Mouse (Mus musculus) layer of hippocampus, postnatal 25 days (tissue): ENCODE data around the gene Adap1. TPM values are rescaled to one million over a fixed set of nuclear protein-coding genes. Genes with fewer than 3 reads are reported as not detected.

Source experiments
- DNase-seq, 2 experiments: peaks; one replicate each; pipeline ENCODE4 v3.0.0; 2022; ENCODE audit warnings: mixed read lengths in 2 of 2, low spot score in 1 of 2; ENCODE audit errors: extremely low spot score in 1 of 2
- total RNA-seq, 2 experiments: library from RNA; stranded (reverse); gene quantifications; 2 replicates each; pipeline ENCODE4 v1.2.3; 2021

Gene Adap1
- total RNA-seq, result 100 to 1,000 TPM; 207 to 215 TPM

DNA sequence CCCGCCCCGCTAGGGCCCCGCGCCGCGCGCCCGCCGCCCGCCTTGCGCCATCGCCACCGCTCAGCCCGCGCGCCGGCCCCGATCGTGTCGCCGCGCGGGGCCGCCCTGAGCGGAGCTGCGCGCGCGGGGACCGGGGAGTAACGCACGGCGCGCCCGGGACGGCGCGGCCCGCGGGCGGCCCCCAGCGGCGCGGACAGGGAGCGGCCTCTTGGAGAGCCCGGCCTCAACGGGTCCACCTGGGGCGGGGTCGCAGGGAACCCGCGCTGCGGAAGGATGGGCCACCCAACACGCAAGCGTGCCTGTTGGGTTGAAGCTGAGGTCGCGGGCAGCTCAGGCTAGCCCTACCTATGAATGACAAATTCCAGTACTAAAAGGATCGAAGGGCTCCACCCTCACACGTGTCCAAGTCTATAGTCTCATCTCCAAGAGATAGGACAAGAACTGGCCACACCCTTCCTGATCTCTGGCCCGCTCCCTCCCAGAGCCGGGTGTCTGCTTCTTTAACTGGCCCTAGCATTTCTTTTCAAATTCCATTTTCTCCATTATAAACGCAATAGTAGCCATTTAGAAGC lies at the start of gene Adap1:
Gene Adap1, minus strand, starts transcription at position 228 of the 572 bp plus-strand sequence.
- peak; percentile 61 to 67 for DNase-seq

DNA sequence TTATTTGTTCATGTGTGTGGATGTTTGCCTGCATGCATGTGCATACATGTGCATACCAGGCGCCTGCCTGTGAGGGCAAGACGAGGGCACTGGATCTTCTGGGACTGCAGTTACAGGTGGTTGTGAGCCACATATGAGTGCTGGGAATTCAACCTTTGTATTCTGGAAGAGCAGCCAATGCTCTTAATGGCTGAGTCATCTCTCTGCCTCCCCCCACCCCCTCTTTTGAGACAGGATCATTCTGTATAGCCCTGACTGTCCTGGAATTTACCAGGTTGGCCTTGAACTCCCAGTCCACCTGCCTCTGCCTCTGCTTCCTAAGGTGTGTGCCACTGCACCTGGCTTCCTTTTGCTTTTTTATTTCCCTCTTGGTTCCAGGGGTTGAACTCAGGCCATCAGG lies 49.4 kb upstream of the Adap1 start:
- DNase-seq, result no peak

DNA sequence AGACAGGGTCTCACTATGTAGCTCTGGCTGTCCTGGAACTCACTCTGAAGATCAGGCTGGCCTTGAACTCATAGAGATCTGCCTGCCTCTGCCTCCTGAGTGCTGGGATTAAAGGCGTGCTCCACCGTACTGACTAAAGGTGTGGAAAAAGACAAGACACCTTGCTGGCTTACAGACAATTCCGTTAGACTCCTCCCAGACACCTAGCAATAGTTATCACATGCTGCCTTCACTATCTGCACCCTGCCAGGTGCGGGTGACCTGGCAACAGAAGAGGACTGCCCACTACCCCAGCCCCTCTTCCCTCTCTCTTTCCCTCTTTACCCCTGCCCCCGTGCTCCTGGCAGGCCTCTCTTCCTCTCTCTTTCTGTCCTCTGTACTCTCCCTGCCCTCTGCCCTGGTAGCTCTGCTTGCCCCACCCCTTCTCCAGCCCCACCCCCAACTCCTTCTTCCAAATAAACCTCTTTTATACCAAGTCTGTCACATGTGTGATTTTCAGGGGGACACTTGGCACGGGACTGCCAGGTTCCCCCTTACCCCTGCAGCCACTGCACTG lies 48.5 kb upstream of the Adap1 start:
- DNase-seq, result no peak

DNA sequence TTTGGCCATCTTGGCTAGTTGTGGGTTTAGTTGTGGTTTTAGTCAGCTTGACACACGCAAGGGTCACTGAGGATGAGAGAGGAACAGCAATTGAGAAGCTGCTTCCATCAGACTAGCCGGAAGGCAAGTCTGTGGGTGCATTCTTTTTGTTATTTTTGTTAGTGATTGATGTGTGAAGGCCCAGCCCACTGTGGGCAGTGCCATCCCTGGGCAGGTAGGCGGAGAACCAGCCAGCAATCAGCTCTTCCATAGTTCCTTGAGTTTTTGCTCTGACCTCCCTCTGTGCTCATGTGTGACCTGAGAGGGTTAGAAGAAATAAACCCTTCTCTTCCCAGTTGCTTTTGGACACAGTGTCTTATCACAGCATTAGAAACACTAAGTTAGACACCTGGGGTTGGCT lies 47.7 kb upstream of the Adap1 start:
- no peak for DNase-seq

DNA sequence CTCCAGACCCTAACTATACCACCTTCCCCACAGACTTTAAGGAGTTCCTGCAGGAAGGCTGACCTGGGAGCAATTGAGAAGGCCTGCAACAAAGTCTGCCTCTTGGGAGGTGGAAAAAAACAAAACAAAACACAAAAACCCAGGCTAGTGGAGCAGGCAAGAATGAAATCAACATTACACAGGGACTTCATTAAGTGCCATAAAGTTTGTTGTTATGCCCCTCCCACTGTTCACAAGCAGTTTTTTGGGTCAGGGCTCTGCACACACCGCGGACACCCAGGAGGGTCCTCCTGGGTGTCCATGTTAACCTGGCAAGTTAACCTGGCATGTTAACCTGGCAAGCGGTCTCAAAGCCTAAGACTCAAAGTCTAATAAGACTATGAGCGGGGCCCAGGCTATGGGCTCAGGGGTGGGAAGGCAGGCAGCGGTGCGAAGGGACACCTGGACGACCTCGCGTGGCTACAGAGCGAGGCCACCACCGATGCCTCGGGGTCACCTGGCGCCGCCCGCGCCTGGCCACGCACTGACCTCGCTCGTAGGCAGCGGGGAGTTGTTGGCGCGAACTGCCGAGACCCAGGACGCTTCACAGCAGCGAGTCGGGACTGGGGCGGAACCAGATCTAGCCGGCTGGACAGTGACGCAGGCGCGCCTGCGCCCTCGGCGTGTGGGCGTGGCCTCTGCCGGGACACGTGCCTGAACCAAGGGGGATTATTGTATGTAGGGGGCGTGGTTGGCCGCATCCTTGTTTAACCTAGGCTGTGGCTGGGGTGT lies 46.4 kb upstream of the Adap1 start:
- peak; percentile 69 to 77 for DNase-seq

DNA sequence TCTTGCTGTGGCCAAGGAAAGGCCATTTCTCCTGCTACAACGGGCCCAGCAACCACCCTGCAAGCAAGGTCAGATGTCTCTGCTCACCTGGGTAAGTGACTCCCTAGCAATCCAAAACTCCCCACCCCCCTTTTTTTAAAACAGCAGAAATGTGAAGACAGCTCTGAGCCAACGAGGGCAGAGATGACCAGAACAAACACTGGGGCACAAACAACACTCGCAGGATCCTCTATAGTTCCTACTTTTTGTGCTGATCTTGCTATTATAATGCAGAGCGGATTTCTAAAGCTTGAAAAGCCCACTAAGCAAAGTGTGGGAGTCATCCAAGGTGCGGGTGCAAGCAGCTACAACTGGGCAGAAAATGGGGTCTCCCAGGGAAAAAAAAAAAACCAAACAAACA lies 45.7 kb upstream of the Adap1 start:
- DNase-seq, result no peak

DNA sequence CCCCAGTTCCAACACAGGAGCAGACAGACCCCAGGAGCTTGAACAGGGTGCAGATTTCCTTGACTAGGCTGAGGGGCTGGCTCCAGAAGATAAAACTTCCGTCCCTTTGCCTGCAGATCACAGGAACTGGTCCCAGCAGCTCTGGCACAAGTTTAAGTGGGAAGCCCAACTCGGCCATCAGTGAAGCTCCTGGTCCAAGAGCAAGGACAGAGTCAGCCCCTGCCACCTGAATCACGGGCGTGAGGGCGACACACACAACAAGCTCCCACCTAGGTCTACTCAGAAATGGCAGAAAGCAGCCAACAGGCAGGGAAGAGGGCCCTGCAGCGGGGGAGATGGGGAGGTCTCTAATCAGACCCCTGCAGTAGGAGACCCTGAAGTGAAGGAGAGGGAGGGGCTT lies 44.9 kb upstream of the Adap1 start:
- no peak for DNase-seq

DNA sequence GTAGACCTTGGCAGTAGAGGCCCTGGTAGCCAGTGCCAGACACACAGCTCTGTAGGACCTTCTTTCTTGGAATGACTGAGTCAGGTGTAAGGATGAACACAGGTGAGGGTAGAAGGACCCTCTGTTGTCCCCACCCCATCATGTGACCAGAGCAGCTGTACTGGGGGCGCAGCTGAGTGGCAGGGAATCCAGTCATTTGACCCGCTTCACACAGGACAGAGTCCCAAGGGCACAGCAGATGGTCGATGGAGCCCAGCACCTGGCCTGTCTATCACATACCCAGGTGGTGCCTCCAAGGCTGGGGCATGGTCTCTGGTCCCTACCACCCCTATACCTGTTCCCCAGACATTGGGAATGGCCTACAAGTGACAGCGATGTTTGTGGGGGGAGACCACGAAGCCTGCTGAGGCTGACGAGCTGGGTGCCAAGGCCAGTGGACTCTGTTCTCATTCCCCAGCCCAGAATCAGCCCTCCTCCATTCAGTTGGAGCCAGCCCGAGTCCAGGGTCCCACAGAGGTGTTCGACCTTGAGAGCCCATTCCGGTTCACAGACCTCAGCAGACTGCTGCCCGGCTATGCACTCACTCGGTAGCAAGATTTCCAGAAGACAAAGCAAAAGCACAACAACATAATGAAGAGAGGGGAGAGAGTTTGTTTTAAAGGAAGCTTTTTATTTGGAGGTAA lies 43.4 kb upstream of the Adap1 start:
- no peak for DNase-seq

DNA sequence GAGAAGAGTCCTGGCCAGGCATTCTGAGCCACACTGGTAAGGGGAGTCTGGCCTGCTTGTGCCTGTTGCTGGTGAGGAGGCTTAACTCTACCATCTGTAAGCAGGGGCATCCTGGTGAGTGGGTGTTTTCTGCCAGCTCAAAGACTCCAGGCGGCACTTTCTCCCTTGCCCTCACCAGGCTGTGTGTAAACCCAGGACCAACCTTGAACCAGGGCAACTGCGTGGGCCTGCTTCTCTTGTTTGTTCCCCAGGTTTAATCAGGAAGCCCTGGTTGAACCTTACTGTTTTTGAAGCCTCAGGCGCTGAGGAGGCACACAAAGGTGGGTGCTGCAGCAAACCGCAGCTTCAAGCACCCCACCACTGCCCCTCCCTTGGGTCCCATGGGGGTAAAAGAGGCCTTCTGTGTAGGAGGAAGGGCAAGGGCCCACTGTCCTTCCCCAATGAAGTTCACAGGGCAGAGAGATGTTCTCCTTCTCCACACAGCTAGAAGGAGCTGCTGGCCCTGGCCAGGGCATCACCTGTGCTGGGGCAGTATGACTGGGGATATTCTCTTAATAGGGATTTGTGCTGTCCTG lies 42.5 kb upstream of the Adap1 start:
- no peak for DNase-seq

DNA sequence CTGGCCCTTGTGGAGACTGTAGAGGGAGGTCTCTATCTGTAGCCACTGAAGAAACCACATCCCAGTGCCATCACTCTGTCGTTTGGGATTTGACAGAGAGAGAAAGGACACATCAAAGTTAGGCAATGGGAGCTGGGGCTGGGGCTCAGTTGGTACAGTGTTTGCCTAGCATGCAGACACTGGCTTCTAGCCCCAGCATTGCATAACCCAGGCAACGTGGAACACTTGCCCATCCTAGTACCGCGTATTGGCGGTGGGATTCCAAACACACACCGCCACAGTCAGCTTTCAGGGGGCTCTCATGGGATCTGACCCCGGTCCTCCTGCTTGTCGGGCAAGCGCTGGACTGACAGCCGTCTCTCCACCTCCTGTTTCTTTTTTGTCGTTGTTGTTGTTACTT lies 41.1 kb upstream of the Adap1 start:
- no peak for DNase-seq

DNA sequence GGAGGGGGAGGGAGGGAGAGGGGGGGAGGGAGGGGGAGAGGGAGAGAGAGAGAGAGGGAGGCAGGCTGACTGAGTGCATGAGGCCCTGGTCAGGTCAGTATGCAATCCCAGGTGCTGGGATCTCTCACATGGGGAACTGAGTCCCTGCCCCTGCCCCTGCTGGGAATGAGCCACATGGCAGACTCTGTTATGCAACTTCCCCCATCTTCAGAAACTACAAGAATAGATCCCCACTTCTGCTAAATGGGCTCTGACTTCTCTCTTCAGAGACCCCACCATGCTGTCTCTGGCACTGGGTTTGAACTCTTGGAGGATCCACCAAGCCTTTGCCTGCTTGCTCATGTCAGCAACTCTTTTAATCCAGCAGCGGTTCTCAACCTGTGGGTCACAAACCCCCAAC lies 40.4 kb upstream of the Adap1 start:
- no peak for DNase-seq

DNA sequence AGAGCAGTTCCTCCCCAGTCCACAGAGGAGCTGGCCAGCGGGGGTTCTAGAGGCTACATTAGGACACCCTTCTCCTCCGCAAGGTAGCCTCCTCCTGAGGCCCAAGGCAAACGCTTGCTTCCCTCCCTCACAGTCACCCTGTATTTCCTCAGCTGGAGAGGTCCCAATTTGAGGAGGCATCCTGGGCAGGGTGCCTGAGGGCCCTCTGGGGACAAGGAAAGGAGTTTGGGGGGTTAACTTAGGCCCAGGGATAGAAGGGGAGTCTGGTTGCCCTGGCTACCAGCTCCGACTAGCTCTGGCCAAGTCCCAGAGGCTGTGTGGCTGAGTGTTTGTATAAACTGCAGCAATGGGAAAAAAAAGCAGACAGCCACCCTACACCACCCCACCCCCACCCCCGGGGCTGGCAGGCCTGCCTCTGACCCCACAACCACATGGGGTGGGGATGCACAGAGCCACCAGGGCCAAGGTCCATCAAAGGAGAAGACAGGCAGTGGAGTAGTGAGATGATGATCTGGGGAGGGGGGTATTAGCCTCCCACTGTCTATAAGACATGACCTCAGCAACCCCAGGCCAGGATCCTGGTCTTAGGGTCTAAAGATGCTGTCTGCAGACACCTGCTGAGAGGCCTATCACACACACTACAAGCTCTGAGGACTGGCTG lies 39.6 kb upstream of the Adap1 start:
- no peak for DNase-seq

DNA sequence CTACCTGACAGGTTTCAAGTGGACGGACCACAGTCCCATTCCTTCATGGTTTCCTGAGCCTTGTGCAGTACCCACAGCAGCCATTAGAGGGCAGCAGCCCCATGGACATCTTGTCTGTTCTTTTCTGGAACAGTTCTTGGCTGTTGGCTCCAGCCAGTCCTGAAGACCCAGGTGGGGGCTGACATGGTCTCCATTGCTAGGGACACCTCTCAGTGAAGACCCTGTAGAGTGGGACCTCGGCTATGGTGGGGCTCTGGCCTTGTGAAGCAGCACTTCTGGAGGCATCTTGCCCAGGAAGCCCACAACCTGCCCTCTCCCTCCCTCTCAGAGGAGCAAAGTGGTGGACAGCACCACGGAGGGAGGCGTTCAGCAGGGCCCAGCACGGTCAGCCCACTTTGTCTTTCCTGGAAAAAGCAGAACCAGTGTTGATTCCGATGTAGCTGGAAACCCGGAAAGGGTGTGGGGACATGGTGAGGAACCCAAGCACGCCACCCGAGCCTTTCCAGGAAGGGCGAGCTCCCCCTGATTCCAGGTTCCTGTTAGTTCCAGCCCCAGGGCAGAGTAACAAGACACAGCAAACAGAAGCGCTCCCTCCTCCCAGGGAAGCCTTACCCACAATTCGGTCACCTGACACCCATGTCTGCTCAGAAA lies 39.0 kb upstream of the Adap1 start:
- peak; percentile 97 to 99 for DNase-seq

DNA sequence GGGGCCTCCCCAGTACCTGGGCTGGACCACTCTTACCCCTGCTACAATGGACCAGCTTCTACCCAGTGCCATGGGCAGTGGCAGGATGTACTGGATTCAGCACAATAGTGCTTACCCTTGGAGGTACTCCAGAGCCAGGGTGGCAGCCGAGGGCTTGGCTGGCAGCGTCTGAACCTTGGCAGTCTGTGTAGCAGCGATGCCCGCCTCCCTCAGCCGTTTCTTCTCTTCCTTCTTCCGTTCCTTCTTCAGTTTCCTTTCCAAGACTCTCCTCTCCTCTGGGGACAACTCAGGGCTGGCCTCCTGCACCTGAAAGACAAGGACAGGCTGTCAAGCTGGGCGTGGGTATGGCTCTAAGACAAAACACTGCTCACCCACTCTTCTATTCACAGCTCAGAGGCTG lies 38.4 kb upstream of the Adap1 start:
- no peak for DNase-seq

DNA sequence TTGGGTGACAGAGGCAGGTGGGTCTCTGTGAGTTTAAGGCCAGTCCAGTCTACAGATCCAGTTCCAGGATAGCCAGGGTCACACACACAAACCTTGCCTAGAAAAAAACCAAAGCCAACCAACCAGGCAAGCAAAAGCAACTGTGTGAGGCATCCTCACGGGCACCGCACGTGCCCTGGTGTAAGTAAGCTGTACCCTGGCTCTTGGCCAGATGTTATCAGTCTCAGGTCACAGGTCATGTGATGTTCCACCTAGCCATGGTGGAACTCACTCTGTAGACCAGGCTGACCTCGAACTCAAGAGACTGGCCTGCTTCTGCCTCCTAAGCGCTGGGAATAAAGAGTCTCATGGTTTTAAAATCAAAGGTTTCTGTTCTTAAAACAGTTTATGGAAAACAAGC lies 33.8 kb upstream of the Adap1 start:
- DNase-seq, result no peak

DNA sequence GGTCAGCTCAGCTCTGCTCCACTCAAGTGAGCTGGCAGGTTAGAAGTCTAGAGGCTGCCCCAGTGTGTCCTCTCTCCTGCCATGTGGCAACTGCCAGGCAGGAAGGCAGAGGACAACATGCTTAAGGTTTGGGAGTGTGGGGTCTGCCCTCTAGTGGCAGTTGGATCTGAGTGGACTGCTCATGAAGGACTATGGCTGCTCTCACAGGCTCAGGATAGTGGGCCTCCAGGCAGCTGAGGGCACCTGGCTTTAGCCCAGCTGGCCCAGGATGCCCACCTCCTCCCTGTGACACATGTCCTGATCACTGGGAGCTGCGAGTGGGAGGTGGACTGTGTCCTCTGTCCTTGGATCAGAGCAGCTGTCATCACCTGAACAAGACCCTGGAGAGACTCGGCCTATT lies 33.2 kb upstream of the Adap1 start:
- no peak for DNase-seq

DNA sequence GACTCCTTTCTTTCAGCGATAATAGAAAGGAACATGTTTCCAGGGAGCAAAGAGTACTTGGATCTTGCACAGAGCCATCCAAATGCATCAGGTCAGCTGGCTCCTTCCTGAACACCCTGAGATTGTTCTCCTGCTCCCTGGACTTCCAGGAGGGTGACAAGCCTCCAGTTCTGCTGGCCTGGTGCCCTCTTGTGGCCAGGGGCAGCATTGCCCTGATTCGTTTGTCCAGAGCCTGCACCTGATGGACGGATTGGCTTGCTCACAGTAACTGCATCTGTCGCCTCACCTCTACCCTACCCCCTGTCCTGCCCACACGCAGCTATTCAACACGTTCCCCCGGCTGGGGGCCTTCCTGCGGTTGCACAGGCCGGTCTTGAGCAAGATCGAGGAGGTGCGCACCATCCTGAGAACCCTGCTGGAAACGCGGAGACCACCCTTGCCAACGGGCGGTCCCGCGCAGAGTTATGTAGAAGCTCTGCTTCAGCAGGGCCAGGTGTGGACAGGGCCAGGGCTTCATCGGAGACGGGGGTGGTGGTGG lies 29.9 kb upstream of the Adap1 start:
- DNase-seq, result peak; percentile 64 to 86

DNA sequence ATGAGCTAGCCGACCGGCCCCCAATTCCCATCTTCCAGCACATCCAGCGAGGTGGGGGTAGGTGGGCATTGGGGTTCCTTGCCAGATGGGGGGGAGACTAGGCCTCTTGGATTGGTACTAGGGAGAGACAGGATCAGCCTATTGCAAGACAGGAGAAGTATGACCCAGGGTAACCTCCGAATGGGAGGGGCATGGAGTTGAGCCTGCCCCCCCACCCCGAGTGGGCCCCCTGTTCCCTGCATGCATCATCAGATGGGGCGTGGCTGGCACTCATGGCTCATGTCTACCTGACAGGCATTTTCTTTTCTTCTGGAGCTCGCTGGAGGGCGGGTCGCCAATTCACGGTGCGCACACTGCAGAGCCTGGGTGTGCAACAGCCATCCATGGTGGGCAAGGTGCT lies 28.5 kb upstream of the Adap1 start:
- no peak for DNase-seq

DNA sequence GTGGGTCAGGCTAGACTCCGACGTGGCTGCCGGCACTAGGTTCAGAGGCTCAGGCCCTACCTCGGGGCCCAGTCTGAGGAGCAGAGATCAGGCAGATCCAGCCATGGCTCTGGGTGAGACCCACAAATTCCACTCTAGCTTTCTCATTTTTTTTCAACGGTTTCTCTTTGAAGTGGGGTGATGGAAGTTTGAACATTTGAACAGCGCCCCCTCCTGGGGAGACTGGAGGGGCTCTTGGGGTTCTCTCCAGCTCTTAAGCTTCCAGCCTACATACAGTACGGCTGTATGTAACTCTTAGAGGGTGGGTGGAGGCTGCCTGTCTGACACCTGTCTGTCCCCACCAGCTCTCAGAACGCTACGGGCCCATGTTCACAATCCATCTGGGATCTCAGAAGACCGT lies 28.1 kb upstream of the Adap1 start:
- peak in 1 of 2 experiments; percentile 37 for DNase-seq

DNA sequence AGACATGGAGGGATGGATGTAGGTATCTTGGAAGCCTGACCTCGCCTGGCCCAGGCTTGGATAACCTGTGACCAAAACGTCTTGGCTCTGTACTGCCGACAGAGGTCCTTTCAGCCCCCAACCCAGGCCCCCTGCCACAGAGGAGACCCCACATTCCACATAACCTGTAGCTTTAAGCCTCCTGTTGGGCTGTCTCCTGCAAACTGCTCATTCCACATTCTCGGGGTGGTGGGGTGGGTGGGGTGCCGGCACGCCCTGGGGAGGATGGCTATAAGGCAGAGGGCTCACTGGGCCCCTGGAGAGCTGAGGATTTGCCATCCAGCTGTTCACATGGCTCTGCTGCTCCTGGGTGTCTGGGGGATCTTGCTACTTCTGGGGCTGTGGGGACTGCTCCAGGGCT lies 26.9 kb upstream of the Adap1 start, which contains the start of gene Cyp2w1:
Gene Cyp2w1, plus strand, starts transcription at position 301 of the 400 bp plus-strand sequence.
- DNase-seq, result no peak
